Mouse (Mus musculus): Measurements from ENCODE around the gene Med27.
"Not testable (repeated sequence)": the region's sequence is repeated elsewhere in the genome, so short reads cannot be mapped to it uniquely, and the experiment has no call there.

The Med27 gene

GRCm38 (mm10) chr2:29523918-29524811 lies 177.5 kb downstream of the Med27 start:
- no peak for DNase-seq

GRCm38 (mm10) chr2:29525273-29525805 lies 178.7 kb downstream of the Med27 start:
- no peak for DNase-seq

GRCm38 (mm10) chr2:29526266-29526665 lies 179.6 kb downstream of the Med27 start:
- no peak for DNase-seq

GRCm38 (mm10) chr2:29527480-29527879 lies 180.9 kb downstream of the Med27 start:
- DNase-seq: not testable (repeated sequence)

- DNase-seq: no peak
Observed at GRCm38 (mm10) chr2:29528811-29529210, 182.2 kb downstream of the Med27 start.

- not testable (repeated sequence) for DNase-seq
Observed at GRCm38 (mm10) chr2:29529788-29530187, 183.2 kb downstream of the Med27 start.

- DNase-seq: no peak
Observed at GRCm38 (mm10) chr2:29532173-29532572, 185.6 kb downstream of the Med27 start.

- DNase-seq: no peak
Observed at GRCm38 (mm10) chr2:29532921-29533320, 186.3 kb downstream of the Med27 start.

- DNase-seq: no peak
Observed at GRCm38 (mm10) chr2:29535566-29536244, 189.1 kb downstream of the Med27 start.

GRCm38 (mm10) chr2:29536481-29536880 lies 189.9 kb downstream of the Med27 start:
- no peak for DNase-seq

- no peak for DNase-seq
Observed at GRCm38 (mm10) chr2:29537334-29537733, 190.7 kb downstream of the Med27 start.

GRCm38 (mm10) chr2:29542039-29542438 lies 195.4 kb downstream of the Med27 start:
- DNase-seq: no peak

- DNase-seq: no peak
Observed at GRCm38 (mm10) chr2:29546571-29546970, 200.0 kb downstream of the Med27 start.

- DNase-seq: no peak
Observed at GRCm38 (mm10) chr2:29551816-29552585, 205.4 kb downstream of the Med27 start.

- peak; percentile 14 to 27 for DNase-seq
Observed at GRCm38 (mm10) chr2:29553945-29554634, 207.5 kb downstream of the Med27 start.

- DNase-seq: no peak
Observed at GRCm38 (mm10) chr2:29558561-29558960, 211.9 kb downstream of the Med27 start.

- no peak for DNase-seq
Observed at GRCm38 (mm10) chr2:29559955-29560354, 213.3 kb downstream of the Med27 start.

GRCm38 (mm10) chr2:29561468-29561867 lies 214.8 kb downstream of the Med27 start:
- DNase-seq: no peak

- no peak for DNase-seq
Observed at GRCm38 (mm10) chr2:29563986-29564385, 217.4 kb downstream of the Med27 start.

- no peak for DNase-seq
Observed at GRCm38 (mm10) chr2:29565570-29566433, 219.2 kb downstream of the Med27 start.

All from thymus, postnatal 36 days (tissue).